Mouse (Mus musculus) kidney, adult 9 months (tissue): ENCODE measurements around the gene Olfr49.

Experiments
- DNase-seq: peaks from one replicate; pipeline ENCODE4 v3.0.0; 2022

The Olfr49 gene

DNA sequence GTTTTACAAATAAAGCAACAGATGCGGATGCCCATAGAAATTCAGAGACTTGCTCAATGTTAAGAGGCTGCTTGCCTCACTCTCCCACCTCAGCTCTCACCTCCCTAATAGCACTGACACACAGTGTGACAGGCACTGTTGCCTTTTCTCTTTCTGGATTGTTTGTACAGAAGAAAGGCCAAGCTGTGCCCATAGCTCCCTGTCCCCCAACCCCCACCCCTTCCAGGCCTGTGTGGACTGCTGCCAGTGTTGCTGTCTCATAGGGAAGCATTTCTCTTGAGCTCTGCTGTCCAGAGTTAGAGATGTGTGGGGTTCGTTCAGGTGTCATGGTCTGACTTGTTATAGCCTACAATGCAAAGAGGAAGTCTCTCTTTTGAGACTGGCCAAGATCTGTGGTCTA is 24.5 kb downstream of the Olfr49 start:
- no peak for DNase-seq

DNA sequence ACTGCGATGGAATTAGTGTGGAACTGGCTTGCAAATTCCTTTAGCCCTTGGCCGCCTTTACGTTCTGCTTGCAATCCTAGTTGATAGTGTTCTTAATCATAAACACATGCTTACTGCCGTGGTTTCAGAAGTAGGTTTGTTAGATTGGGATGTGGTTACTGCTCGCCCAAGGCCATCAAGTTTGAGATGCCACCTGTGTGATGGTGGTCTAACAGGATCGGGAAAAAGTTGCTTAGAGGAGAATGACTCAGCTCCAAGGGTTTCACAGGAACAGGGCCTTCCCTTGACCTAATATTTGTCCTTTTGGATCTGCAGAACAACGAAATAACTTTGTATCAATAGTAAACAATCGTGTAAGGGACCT is 25.0 kb downstream of the Olfr49 start:
- no peak for DNase-seq

DNA sequence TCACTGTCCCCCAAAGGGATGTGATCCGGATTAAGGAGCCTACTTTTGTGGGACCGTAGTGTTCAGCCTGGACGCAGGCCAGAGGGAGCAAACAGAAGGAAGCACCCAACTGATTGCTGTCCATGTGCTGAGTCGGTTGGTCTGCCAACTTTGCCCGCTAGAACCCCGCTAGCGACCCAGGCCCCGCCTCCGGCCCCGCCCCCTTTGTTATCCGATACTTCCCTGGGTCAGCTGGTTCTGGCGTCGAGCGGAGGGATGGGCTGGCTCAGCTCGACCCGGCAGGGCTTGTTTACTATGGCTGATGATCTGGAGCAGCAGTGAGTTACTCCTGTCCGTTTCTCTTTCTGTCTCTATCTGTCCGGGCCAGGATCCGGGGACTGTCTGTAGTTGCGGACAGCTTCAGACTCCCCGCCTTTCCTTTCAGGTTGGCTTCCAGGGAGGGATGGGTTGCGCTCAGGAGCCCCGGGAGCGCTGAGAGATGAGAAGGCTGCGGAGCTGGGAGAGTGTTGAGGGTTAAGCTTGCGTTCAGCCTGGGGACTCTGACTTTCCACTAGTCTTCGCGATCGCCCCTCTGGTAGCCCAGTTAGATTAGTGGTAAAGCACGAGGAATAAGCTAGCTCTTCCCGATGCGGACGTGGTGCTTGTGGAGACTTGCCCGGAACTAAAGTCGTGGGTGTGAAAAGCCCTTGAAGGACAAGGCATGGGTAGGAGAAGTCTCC is 25.6 kb downstream of the Olfr49 start:
- DNase-seq, result peak; percentile 96

DNA sequence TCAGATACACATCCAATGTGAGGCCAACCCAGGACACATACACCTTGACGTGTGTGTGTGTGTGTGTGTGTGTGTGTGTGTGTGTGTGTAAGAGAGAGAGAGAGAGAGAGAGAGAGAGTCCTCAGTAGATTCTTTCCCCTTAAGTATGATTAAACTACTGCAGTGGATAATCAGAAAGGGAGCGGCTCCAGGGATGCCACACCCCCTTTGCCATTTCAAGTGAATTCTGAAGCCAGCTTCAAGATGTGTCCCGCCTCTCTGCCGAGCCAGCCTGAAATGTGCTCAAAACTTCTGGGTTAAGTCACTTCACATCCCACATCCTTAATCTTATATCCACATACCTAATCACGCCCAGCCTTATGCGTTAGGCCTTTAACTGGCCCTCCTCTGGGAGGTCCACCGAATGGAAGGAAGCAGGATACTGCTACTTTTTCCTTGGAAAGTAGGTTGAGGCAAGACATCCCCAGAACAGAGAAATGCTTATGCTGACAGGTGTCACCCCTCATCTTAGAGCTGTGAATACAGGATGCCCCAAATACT is 26.5 kb downstream of the Olfr49 start:
- DNase-seq, result no peak

DNA sequence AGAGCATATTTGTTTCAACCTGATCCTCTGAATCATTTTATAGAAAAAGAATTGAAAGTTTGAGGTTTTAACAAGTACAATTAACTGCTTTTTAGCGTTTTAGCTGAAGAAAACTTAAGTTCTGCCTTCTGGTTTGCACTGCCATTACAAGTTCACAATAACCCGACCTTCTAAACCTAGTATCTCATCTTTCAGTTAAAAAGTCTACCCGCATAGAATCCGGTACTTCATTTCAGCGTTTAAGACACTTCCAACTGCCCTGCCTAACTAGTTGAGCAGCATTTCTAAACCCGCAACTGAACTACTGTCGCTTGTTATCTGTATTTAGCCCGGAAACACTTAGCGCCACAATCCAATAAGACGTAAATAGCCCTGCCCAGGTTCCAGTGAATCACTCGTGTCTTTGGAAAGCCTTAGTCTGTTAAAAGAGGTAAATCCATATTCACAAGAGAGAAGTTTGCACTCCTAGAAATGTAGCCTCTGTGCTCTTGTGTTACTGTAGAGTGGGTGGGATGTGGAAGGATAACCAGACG is 30.0 kb downstream of the Olfr49 start:
- no peak for DNase-seq

DNA sequence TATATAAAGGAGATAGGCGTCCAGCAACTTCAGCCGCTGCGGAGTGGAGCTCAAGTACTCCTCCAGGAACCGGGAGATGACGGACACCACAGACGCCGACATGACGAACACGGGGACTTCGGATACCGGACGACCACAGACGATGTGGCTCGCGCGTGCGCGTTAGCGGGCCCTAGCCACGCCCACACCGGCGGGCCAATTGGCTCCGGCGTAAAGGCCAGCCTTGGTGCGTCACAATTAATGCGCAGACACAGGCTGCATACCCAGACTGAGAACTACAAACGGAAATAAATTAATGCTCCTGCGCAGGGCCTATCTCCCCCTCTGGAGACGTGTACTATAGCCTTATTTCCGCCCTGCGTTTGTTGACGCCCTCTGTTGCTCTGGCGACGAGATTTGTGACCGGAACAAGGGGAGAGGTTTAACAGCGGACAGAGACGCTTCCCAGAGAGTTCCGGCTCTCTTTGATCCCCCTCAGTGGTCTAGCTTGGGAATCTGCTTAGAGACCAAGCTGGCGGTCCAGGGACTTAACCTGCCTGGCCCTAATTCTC is 30.9 kb downstream of the Olfr49 start, which contains the start of the genes Dad1 and Abhd4:
Dad1 (minus strand) TSS at position 364 of the 551 bp plus-strand sequence.
Abhd4 (plus strand) TSS at position 448 of the 551 bp plus-strand sequence.
- DNase-seq, result peak; percentile 99

DNA sequence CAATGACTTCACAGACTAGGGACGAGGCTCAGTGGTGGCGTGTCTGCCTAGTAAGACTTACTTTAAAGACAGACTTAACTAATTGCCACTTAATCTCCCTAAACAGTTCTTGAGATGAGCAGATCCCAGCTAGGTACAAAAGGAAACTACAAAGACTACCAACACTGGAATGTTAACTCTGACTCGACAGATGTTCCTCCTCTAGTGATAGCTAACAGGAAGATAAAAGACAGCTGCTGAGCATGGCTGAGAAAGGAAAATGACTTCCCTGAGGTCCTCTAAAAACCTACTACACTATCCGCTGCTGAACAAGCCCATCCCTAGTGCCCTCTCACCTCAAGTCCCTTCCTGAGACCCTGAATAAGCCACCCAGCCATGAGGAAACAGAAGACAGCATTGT is 34.6 kb downstream of the Olfr49 start:
- no peak for DNase-seq

DNA sequence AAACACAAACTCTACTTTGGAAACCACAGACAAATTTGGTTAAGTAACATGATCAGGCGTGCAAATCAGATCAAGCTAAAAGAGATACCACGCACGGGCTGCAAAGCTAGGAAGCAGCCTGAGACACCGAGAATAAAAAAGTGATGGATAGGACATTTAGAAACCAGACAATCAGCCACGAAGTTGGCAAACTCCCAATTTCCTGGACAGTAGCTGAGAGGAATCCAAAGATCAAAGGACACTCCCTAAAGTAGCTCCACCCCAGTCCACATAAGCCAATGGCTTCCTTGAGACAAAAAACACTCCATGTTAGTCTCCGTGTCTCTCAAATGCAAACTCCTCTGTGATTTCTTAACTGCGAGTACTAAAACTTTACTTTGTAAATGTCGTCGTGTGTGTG is 35.4 kb downstream of the Olfr49 start:
- DNase-seq, result peak; percentile 88

DNA sequence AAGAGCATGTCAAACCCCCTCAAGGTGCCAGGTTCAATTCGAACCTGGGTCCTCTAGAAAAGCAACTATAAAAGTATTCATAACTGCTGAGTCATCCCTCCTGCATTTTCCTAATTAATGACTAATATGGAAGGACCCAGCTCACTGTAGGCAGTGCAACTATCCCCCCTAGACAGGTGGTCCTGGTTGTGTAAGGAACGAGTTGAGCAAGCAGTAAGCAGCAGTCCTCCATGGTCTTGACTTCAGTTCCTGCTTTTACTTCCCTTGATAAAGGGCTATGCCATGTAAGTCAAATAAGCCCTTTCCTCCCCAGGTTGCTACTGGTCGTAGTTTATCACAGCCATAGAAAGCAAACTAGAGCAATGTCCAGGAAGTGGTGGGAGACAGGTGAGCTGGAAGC is 38.5 kb downstream of the Olfr49 start:
- no peak for DNase-seq

DNA sequence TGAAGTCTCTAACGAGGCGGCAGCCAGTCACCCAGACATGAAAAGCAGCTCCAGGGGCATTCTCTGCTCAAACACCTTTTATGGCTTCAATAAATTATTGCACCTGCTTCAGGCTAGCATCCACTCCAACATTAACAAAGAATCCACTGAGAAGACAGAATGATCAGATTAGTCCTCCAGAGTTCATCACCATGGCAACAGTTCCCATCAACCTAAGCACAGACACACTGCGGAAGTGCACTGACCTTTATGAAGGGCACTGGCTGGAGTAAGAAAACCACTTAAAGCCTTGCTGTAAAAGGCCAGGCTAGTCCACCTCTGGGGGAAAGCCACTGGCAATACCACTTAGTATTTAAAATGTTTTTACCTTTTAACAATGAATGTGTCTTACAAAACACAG is 40.6 kb downstream of the Olfr49 start:
- DNase-seq, result peak; percentile 42

DNA sequence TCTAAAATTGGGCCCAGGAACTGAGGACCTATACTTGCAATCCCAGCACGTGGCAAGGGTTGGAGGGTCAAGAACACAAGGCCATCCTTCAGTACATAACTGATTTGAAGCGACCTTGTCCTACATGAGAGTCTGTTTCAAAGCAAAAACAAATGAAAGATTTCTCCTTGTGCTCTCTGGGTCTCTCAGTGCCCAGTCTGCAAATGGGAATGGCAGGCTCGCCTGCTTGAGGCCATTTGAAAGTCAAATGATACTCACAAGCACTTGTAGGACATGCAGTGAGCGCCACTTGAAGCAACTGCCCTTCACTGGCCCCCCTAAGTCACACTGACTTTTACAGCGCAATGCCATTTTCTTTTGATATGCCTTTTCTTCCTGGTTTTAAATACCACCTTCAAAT is 44.2 kb downstream of the Olfr49 start:
- no peak for DNase-seq

DNA sequence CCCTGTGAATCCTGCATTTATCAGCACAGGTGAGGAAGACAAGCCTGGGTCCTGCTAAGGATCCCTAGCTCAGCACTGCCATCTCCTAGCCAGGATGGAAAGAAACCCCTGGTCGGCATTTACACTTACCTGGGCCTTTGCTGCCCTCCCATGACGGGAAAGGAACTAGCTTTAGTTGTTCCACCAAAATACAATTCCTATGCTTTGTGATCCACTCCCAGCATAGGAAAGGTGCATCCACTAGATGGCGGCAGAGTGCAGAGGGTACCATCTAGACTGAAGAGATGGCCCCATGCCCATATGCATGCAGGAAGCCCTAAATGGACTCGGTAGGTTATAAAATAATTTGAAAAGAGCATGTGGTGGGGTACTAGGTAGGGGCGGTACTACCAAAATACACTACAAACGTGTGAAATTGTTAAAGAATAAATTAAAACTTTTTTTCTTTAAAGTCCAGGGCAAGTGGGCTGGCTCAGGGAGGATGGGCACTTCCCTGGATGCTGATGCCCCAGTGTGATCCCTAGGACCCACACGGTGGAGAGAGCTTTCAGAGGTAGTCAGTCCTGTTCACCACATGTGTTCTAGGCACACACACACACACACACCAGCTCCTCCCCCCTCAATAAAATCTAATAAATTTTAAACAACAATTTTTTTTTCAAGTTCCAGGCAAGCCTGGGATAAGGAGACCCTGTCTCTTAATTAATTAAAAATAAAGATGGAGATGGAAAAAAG is 45.6 kb downstream of the Olfr49 start:
- DNase-seq, result peak; percentile 89

DNA sequence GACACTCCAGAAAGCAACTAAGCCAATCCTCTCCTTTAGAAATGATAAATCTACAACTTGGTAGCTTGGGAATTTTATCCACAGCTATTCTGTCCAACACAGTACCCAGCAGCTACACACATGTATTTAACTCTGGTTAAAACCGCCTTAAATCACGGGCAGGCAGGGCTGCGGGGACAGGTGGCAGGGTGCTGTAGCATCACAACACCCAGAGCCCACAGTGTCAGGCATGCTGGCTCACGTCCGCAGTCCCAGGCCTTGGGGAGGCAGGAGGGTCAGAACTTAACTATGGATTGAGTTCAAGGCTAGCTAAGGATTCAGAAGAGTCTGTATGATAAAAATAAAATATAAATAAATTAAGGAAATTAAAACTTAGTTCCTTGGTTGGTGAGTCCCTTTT is 47.9 kb downstream of the Olfr49 start:
- DNase-seq, result no peak

DNA sequence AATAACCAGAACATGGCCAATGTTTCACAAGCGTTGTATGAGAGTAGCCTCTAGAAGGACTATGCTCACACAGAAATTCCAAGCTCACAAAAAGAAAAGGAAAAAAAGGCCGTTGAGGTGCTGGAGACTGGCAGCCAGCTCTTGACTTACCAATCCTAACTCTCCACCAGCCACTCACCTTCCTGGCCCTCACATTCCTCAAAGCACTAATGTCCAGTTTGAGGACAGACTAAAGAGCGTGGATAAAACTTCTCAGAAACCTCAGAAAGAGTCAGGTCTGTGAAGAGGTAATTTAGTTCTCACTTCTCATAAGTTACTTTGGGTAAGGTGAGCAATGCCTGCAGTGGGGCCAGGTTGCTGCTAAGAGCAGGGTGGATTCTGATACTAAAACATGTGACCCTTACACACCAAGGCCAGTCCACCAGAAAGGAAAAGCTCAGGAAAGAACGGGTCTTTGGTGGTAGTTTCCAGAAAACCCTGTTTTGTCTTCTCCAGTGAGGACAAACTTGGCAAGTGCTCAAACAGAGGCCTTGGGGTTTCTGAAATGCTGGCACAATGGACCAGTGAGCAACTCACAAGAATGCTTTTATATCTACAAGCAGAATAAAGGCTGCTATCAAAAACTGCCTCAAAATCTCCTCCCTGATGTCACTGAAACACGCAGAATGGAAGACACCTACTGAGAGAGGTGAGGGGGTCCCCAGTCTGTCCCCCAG is 48.8 kb downstream of the Olfr49 start:
- no peak for DNase-seq

DNA sequence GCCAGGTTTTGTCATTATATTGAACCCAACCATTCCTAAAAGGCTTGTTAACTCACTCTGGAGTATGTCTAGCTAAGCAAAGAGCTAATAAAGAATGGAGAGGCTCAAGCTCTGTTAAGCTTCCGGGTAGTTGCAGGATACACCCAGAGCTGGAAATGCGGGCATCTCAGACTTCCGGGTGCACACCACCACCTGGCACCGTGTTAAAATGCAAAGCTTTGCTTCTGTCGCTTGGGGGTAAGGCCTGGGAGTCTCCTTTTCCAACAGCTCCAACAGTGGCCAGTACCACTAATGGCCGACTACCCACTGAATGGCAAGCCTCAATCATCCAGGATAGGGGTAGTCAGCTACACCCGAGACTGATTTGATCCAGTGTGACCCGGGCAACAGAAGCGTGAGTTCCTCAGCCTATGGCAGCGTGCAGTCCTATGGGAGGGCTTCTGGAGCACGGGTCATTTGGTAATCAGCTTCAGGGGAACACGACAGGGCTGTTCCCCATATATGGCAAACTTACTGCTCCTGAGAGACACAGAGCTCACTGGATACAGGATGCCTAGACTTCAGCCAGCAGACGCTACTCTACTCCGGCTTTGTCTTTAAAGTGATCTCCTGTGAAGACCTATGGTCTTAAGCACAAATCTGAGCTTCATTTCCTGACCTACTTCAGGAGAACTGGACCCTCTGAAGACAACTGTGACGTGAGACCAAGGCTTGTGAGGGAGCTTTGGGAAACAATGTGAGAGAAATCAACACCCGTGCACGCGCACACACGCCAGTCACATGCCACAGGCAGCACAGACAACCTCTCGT is 50.3 kb downstream of the Olfr49 start:
- DNase-seq, result no peak

DNA sequence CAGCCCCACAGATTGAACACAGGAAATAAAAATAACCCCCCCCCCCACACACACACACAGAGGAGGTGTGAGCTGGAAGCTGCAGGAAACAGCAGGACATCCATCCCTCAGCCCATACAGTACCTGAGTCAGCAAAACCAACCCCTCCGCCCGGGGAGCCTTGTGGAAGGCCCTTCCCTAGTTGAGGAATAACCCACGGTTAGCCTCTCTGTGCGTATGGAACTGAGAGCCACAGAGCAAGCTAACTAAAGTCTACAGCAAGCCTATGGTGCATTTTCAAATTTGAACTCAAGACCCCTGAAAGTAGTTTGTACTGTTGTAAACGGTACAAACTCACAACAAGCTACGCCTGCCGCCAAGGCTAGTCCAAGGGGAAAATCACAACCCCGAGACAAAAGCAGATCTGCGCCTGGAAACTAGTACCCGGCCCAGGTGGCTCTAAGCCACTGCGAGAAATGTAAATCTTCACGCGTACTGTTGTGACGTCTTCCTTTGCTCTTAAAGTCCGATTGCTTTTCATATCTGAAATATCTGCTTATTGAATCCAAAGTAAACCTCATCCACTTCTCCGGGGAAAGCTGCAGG is 51.1 kb downstream of the Olfr49 start:
- no peak for DNase-seq

DNA sequence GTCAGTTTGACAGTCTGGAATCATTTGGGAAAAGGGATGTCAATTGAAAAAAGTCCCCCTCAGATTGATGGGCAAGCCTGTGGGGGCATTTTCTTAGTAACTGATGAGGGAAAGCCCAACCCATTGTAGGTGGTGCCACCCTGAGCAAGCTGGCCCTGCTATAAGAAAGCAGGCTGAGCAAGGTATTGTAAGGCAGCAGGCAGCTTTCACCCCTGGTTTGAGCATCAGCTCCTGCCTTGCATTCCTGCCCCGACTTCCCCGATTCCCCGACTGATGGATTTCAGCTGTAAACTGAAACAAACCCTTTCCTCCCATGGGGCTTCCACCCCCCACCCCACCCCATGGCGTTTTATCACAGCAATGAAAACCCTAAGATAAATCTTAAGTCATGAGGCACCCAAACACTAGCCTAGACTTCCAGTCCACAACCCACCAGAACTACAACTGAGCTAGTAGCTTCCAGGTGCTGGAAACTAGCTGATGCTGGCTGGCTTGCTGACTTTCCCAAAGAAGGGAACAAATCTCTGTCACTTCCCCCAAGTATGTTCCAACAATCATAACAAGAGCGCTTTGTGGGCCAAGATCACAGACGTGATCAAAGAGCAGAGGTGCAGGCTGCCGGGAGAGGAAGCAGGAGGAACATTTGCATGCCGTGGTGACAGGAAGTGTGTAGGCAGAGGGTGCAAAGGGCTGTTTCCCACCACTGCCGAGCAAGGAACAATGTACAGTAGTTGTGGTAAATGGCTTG is 51.8 kb downstream of the Olfr49 start:
- DNase-seq, result peak; percentile 59

DNA sequence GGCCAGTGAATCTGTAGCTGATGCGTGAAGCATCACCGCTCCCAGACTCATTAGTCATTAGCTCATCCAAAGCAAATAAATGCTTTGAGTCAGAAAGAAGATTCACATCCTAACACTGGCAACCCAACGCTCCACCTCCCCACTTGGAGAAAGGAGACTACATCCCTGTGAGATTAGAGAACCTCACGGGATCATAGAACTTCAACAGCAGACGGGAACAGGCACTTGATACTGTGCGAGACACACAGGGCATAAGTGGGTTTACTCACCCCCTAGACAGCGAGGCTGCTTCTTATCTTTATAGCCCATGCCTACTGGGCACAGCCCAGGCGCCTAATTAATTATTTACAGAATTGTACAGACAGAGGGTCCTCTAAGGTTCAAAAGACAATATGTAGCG is 52.6 kb downstream of the Olfr49 start:
- DNase-seq, result no peak

DNA sequence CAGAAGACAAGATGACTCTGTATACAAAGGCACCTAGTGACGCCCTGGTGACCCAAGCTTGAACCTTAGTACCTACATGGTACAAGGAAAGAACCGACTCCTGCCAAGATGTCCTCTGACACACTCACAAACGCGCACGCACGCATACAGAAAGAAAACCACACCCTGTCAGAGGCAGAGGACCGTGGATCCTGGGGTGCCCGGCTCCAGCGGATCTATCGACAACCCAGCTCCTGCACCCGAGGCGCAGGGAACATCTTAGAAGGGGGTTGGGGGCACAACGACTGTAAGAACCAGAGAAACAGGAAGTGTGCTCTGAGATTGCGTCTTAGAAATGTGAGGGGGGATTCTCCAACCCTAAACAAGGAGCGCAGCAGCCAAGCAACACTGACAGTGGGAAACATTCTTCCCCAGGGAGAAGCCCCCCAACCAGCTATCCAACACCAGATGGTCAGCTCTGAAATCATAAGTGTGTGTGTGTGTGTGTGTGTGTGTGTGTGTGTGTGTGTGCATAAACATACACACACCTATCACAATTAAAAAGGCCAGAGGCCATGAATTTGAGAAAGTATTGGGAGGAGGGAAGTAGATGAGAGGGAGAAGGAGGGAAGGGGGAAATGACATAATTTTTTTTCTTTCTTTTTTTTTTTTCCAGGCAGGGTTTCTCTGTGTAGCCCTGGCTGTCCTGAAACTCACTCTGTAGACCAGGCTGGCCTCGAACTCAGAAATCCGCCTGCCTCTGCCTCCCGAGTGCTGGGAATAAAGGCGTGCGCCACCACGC is 53.4 kb downstream of the Olfr49 start:
- DNase-seq, result no peak

DNA sequence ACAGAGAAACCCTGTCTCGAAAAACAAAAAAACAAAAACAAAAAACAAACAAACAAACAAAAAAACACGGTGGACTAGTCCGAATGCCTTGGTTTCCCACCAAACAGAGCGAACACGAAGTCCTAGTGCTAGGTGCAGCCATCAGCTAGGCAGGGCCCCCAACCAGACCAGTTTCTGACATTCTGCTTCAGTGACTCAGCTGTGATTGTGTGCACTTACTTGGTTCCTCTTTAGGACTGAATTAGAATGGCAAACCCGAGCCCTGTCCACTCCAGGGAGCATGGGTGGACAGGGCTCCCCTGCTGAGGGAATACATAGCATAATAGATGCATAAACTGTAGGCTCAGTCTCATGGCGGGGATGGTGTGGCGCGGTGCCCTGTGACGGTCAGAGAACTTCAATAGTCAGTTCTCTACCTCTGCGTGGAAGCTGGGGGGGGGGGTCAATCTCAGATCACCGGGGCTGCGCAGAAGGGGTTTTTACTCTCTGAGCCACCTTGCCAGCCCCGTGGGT is 54.0 kb downstream of the Olfr49 start:
- DNase-seq, result no peak
